Comparison of ENCODE assay signal across 35 mouse cellular contexts in genomic region chr9:79233081-79233480, GRCm38 (mm10).
DNase-seq lines count a peak whose midpoint lies in the region; ATAC-seq lines count a peak whose summit lies in the region.
"Had no signal": no experiment of that assay in that cellular context is flagged by ENCODE, and none has a peak within 500 bp of the region (broad histone marks: within the 10 kb centered on the region; RNA-seq: fewer than 3 reads in every experiment).

No protein-coding gene starts in this region.

- intact Hi-C loops in heart, postnatal 10 days (cut with DNase I) = no loop called here

- no peaks in the 10 kb centered on the region for H3K4me1 ChIP-seq in hindbrain, embryonic 11.5 days (replicated peaks; ENCODE audit: control insufficient read depth, insufficient read depth, low read length)
- no peaks in the 10 kb centered on the region for H3K4me1 ChIP-seq in hindbrain, embryonic 10.5 days (replicated peaks)
- H3K4me1 ChIP-seq in intestine, embryonic 15.5 days (replicated peaks) = no peaks in the 10 kb centered on the region
- H3K4me1 ChIP-seq: forebrain, embryonic 13.5 days; heart, embryonic 13.5 days; hindbrain, embryonic 12.5 days; stomach, embryonic 15.5 days had no signal

- no peaks in the 10 kb centered on the region for H3K27me3 ChIP-seq in hindbrain, embryonic 11.5 days (ENCODE audit: control insufficient read depth, insufficient read depth, low read length)
- no peaks in the 10 kb centered on the region for H3K27me3 ChIP-seq in hindbrain, embryonic 10.5 days (ENCODE audit: insufficient read depth, poor library complexity, severe bottlenecking)
- no peaks in the 10 kb centered on the region for H3K27me3 ChIP-seq in intestine, embryonic 15.5 days (replicated peaks)
- H3K27me3 ChIP-seq: embryonic facial prominence, embryonic 13.5 days; forebrain, embryonic 13.5 days; heart, embryonic 13.5 days; hindbrain, embryonic 12.5 days; Patski; stomach, embryonic 15.5 days had no signal

- peak; percentile 11 for DNase-seq in hindbrain, embryonic 11.5 days (ENCODE audit: low spot score)
- no peak for DNase-seq in hindbrain, embryonic 10.5 days (ENCODE audit: low spot score)
- peak; percentile 20 for DNase-seq in embryo, embryonic 9.5 days (ENCODE audit: extremely low spot score)
- DNase-seq in forelimb bud, embryonic 11.5 days (ENCODE audit: low read depth, low spot score) = peak; percentile 68
- no peak for DNase-seq in heart, postnatal 10 days
- DNase-seq in kidney, postnatal 25 days = no peak
- DNase-seq in frontal cortex, postnatal 25 days (ENCODE audit: low spot score in 2 of 2) = no peak
- DNase-seq: adrenal gland, postnatal 10 days; cerebellum, adult 11-12 months; cerebellum, adult 9-11 months; gastrocnemius, adult 2 months; gastrocnemius, postnatal 36 days; heart, adult 2 months; heart, postnatal 14 days; kidney, adult 11 months; kidney, postnatal 4 days; layer of hippocampus, postnatal 36 days; left cerebral cortex, postnatal 4 days; liver; lung, adult 2 months; lung, postnatal 10 days; midbrain, embryonic 14.5 days; right cerebral cortex, postnatal 25 days; thymus, postnatal 25 days had no signal

- no peaks in the 10 kb centered on the region for H3K9me3 ChIP-seq in hindbrain, embryonic 11.5 days (ENCODE audit: control insufficient read depth, low read length)
- H3K9me3 ChIP-seq in hindbrain, embryonic 10.5 days = no peaks in the 10 kb centered on the region
- H3K9me3 ChIP-seq in intestine, embryonic 15.5 days = no peaks in the 10 kb centered on the region
- H3K9me3 ChIP-seq: embryonic facial prominence, embryonic 13.5 days; forebrain, embryonic 13.5 days; G1E; heart, embryonic 13.5 days; hindbrain, embryonic 12.5 days; stomach, embryonic 15.5 days had no signal

- 77% methylated on average over 3 of the region's 3 CpGs for WGBS in hindbrain, embryonic 11.5 days
- WGBS in hindbrain, embryonic 10.5 days = 69% methylated on average over 3 of the region's 3 CpGs
- 73% methylated on average over 3 of the region's 3 CpGs for WGBS in intestine, embryonic 15.5 days

- H3K4me3 ChIP-seq in hindbrain, embryonic 11.5 days (ENCODE audit: low read depth, low read length) = no peak overlapping the region
- no peak overlapping the region for H3K4me3 ChIP-seq in hindbrain, embryonic 10.5 days
- H3K4me3 ChIP-seq in intestine, embryonic 15.5 days (replicated peaks) = no peak overlapping the region
- H3K4me3 ChIP-seq: embryonic facial prominence, embryonic 13.5 days; forebrain, embryonic 13.5 days; gastrocnemius, adult 2 months; heart, adult 2 months; heart, embryonic 13.5 days; hindbrain, embryonic 12.5 days; stomach, embryonic 15.5 days had no signal

- H3K36me3 ChIP-seq in hindbrain, embryonic 11.5 days (ENCODE audit: control insufficient read depth, insufficient read depth, low read length) = no peaks in the 10 kb centered on the region
- no peaks in the 10 kb centered on the region for H3K36me3 ChIP-seq in hindbrain, embryonic 10.5 days
- no peaks in the 10 kb centered on the region for H3K36me3 ChIP-seq in intestine, embryonic 15.5 days
- H3K36me3 ChIP-seq: embryonic facial prominence, embryonic 13.5 days; G1E; heart, embryonic 13.5 days; hindbrain, embryonic 12.5 days; stomach, embryonic 15.5 days had no signal

- no peak for ATAC-seq in hindbrain, embryonic 11.5 days (ENCODE audit: low FRiP score)
- ATAC-seq in intestine, embryonic 15.5 days = no peak
- ATAC-seq: forebrain, embryonic 13.5 days; hindbrain, postnatal 0 days; Patski had no signal

- H3K27ac ChIP-seq in hindbrain, embryonic 11.5 days (ENCODE audit: low read depth, low read length) = no peak overlapping the region
- H3K27ac ChIP-seq in hindbrain, embryonic 10.5 days = no peak overlapping the region
- no peak overlapping the region for H3K27ac ChIP-seq in intestine, embryonic 15.5 days
- H3K27ac ChIP-seq: embryonic facial prominence, embryonic 13.5 days; forebrain, embryonic 13.5 days; gastrocnemius, adult 2 months; heart, adult 2 months; heart, embryonic 13.5 days; hindbrain, embryonic 12.5 days; hindbrain, postnatal 0 days; liver, embryonic 14.5 days; macrophage; stomach, embryonic 15.5 days had no signal

- no peak overlapping the region for H3K9ac ChIP-seq in hindbrain, embryonic 11.5 days (ENCODE audit: low read depth, low read length)
- no peak overlapping the region for H3K9ac ChIP-seq in intestine, embryonic 15.5 days
- H3K9ac ChIP-seq: embryonic facial prominence, embryonic 13.5 days; forebrain, embryonic 13.5 days; heart, embryonic 13.5 days; hindbrain, embryonic 12.5 days; liver, embryonic 14.5 days; stomach, embryonic 15.5 days had no signal

- no peak overlapping the region for H3K4me2 ChIP-seq in hindbrain, embryonic 11.5 days (replicated peaks; ENCODE audit: low read depth, low read length)
- no peak overlapping the region for H3K4me2 ChIP-seq in intestine, embryonic 15.5 days (replicated peaks)
- H3K4me2 ChIP-seq: embryonic facial prominence, embryonic 13.5 days; forebrain, embryonic 13.5 days; heart, embryonic 13.5 days; hindbrain, embryonic 12.5 days; stomach, embryonic 15.5 days had no signal

Comparison
In these comparisons a context has a peak if more than half of its experiments do, and no peak if none do; other contexts are left out.
1. DNase-seq: peak in hindbrain, embryonic 11.5 days (single experiment), embryo, embryonic 9.5 days (single experiment) and forelimb bud, embryonic 11.5 days (single experiment); none in hindbrain, embryonic 10.5 days (single experiment), heart, postnatal 10 days (0 of 2), kidney, postnatal 25 days (0 of 2) and frontal cortex, postnatal 25 days (0 of 2).